Mouse (Mus musculus): ENCODE results near the gene Krtap2-4. TPM values are rescaled to one million over a fixed set of nuclear protein-coding genes. Genes with fewer than 3 reads are reported as not detected.
"Not testable (repeated sequence)": the region's sequence is repeated elsewhere in the genome, so short reads cannot be mapped to it uniquely, and the experiment has no call there.

Gene Krtap2-4
- polyA plus RNA-seq (2015; fragmentation: Nextera tagmentation; extraction: Ambion mirVana): not detected in 2 replicates

DNA sequence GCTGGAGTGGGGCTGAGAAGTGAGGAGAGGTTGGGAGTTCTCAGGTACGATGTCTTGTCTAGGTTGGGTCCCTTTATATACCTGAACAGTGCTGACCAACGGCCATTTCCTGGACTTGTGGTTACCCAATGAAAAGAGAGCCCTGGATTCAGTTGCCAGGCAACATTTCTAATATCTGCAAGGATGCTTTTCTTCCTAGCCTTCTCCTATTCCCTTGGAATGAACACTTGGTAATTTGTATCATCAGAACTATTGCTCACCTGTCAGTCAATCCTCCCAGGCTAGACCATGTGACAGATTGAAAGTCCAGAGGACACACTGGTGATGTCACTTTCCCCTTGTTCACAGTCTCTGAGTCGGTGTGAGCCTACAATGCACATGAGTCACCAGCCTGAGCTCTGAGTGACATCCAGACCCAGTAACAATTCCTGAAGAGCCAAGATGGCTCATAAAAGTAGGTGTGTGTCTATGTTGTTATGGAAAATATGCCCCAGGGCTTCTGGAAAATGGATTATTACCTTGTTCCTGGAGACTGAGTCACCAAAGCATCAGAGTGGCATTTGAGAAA, at the start of gene Krtap2-4:
Krtap2-4 (minus strand) TSS at position 51 of the 568 bp plus-strand sequence.
- Histone ChIP-seq H3K27ac (no peak within 1 kb of the TSS), H3K27me3 (replicated peaks) (no peaks in the 10 kb centered on the region), H3K4me1 (no peaks in the 10 kb centered on the region), H3K9me3 (no peaks in the 10 kb centered on the region), H3K4me2 (no peak within 1 kb of the TSS), H3K36me3 (replicated peaks) (no peaks in the 10 kb centered on the region), H3K9ac (no peak within 1 kb of the TSS), H3K4me3 (no peak within 1 kb of the TSS)
- no peak for ATAC-seq (replicated peaks)
- WGBS: 68% methylated on average over 3 of the region's 3 CpGs

DNA sequence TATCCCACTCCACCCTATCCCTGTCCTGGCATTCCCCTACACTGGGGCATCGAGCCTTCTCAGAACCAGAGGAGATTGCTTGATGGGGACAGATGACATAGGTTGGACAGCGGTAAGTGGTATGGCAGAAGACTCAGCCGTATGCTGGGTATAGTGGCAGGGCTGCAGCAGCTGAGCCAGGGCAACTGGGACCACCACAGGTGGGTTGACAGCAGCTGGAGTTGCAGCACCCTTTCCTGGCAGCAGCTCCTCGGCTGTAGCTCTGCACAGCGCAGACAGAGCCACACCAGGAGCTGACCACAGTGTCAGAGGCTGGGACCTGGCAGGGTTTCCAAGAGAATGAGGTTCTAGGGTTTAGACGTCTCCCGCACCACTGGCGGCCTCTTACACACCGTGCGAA, 48.2 kb upstream of the Krtap2-4 start:
- H3K27me3 ChIP-seq (replicated peaks): no peaks in the 10 kb centered on the region
- no peaks in the 10 kb centered on the region for H3K36me3 ChIP-seq (replicated peaks)
- WGBS: 88% methylated on average over 10 of the region's 10 CpGs
- no peak for ATAC-seq (replicated peaks)
- no peak overlapping the region for H3K4me3 ChIP-seq
- H3K9me3 ChIP-seq: no peaks in the 10 kb centered on the region
- H3K4me2 ChIP-seq: no peak overlapping the region
- no peaks in the 10 kb centered on the region for H3K4me1 ChIP-seq
- H3K27ac ChIP-seq: no peak overlapping the region
- H3K9ac ChIP-seq: no peak overlapping the region

DNA sequence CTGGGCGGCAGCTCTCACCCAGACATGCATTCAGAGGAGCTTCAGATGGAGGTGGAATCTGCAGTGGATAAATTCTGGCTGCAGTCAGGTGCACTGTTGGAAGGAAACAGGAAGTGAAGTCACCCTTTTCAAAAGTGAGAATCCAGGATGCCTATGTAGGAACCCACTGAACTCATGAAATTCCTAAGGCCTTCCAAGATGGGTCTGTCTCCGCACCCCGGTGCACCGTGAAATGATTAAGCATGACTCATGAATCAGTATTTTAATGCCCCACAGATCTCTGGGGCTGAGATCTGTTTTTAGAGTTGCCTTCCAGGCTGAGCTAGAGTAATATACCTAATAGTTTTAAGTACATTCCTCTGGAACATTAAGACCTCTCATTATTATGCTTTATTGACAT, 44.6 kb upstream of the Krtap2-4 start:
- no peak overlapping the region for H3K4me2 ChIP-seq
- no peak for ATAC-seq (replicated peaks)
- no peak overlapping the region for H3K9ac ChIP-seq
- no peaks in the 10 kb centered on the region for H3K27me3 ChIP-seq (replicated peaks)
- no peak overlapping the region for H3K4me3 ChIP-seq
- no peak overlapping the region for H3K27ac ChIP-seq
- 89% methylated on average over 4 of the region's 4 CpGs for WGBS
- H3K9me3 ChIP-seq: no peaks in the 10 kb centered on the region
- no peaks in the 10 kb centered on the region for H3K36me3 ChIP-seq (replicated peaks)
- H3K4me1 ChIP-seq: no peaks in the 10 kb centered on the region

DNA sequence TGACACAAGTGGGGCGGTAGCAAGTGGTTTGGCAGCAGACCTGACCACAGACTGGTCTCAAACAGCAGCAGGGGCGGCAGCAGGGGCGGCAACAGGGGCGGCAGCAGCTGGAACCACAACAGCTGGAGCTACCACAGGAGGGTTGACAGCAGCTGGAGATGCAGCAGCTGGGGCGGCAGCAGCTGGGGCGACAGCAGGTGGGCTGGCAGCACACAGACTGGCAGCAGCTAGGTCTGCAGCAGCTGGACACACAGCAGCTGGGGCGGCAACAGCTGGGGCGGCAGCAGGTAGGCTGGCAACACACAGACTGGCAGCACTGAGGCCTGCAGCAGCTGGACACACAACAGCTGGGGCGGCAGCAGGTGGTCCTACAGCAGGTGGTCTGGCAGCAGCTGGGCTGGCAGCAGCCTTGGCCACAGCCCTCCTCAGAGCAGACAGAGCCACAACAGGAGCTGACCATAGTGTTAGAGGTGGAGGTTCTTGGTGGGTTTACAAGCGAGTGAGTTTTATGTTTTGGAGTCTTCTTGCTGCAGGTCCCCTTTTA, 43.9 kb upstream of the Krtap2-4 start, which contains the start of gene Gm11563:
Gm11563 (minus strand) TSS at position 494 of the 544 bp plus-strand sequence.
- 68% methylated on average over 10 of the region's 10 CpGs for WGBS
- H3K36me3 ChIP-seq (replicated peaks); ATAC-seq (replicated peaks): not testable (repeated sequence)

DNA sequence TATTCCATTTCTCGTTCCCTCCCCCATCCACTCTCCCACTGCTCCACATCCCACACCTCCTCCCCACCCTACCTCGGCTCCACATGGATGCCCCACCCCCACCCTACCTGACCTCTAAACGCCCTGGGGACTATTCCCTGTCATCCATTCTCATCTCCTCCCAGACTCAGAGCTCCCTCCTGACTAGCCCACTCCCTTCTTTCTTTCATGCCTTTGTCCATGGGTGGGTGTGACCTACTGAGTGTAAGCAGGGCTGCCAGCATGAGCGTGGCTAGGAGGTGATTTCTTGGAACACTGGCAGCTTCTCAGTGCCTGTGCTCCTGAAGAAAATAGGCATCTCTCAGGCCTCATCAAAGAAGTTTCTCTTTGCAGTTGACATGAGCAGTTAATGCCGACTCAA, 42.4 kb upstream of the Krtap2-4 start:
- no peak overlapping the region for H3K9ac ChIP-seq
- no peak overlapping the region for H3K27ac ChIP-seq
- H3K4me2 ChIP-seq: no peak overlapping the region
- no peaks in the 10 kb centered on the region for H3K36me3 ChIP-seq (replicated peaks)
- no peaks in the 10 kb centered on the region for H3K9me3 ChIP-seq
- H3K27me3 ChIP-seq (replicated peaks): no peaks in the 10 kb centered on the region
- no peak overlapping the region for H3K4me3 ChIP-seq
- 55% methylated on average over 5 of the region's 5 CpGs for WGBS
- no peak for ATAC-seq (replicated peaks)
- no peaks in the 10 kb centered on the region for H3K4me1 ChIP-seq

More for the DNA sequence above, 43.9 kb upstream of the Krtap2-4 start, which contains the start of gene Gm11563:
- not testable (repeated sequence) for H3K9ac ChIP-seq; H3K4me2 ChIP-seq; H3K4me1 ChIP-seq; H3K27me3 ChIP-seq (replicated peaks); H3K27ac ChIP-seq; H3K4me3 ChIP-seq; H3K9me3 ChIP-seq

DNA sequence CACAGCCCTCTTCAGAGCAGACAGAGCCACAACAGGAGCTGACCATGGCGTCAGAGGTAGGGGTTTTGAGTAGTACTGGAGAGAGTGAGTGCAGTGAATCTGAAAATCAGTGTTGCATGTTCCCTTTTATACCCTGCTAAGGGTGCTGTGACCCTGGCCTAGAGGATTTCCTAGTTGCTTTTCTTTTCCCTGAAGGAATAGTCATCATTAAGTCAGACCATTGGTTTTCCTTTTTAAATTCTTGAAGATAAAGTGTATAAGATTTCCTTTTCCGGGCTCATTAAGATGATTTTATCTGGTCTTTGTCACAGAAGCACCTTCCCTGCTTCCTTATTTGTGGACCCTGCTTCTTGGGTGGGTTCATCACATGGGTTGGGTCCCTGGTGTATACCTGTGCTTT, 35.5 kb upstream of the Krtap2-4 start, which contains the start of gene Gm11555:
Gm11555 (minus strand) TSS at position 101 of the 400 bp plus-strand sequence.
- H3K4me3 ChIP-seq: no peak within 1 kb of the TSS
- 81% methylated on average over 2 of the region's 2 CpGs for WGBS
- no peak within 1 kb of the TSS for H3K27ac ChIP-seq
- ATAC-seq (replicated peaks): no peak
- H3K9ac ChIP-seq: no peak within 1 kb of the TSS
- H3K4me2 ChIP-seq: no peak within 1 kb of the TSS
- no peaks in the 10 kb centered on the region for H3K36me3 ChIP-seq (replicated peaks)
- no peaks in the 10 kb centered on the region for H3K9me3 ChIP-seq
- H3K27me3 ChIP-seq (replicated peaks): no peaks in the 10 kb centered on the region
- no peaks in the 10 kb centered on the region for H3K4me1 ChIP-seq

DNA sequence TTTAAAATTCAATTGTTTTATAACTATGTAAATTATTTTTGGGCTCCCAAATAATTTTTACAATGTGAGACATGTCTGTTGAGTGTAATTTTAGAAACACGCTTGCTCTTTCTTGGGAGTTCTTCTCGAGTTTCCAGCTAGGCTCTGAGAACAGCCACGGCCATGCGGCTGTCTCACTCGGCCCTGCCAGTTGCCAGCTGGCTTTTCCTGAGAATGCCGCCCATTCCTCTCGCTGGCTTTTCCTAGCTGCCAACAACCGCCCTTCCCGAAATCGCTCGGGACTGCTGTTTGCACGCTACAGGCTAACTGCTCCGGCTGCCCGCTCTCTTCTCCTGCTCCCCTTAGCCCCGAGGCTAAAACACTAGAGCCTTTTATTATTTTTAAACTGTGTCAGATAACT, 31.8 kb upstream of the Krtap2-4 start:
- no peaks in the 10 kb centered on the region for H3K4me1 ChIP-seq
- H3K9ac ChIP-seq: no peak overlapping the region
- no peak overlapping the region for H3K27ac ChIP-seq
- ATAC-seq (replicated peaks): no peak
- H3K36me3 ChIP-seq (replicated peaks): no peaks in the 10 kb centered on the region
- H3K4me3 ChIP-seq: no peak overlapping the region
- WGBS: 91% methylated on average over 15 of the region's 15 CpGs
- H3K27me3 ChIP-seq (replicated peaks): no peaks in the 10 kb centered on the region
- no peak overlapping the region for H3K4me2 ChIP-seq
- no peaks in the 10 kb centered on the region for H3K9me3 ChIP-seq

DNA sequence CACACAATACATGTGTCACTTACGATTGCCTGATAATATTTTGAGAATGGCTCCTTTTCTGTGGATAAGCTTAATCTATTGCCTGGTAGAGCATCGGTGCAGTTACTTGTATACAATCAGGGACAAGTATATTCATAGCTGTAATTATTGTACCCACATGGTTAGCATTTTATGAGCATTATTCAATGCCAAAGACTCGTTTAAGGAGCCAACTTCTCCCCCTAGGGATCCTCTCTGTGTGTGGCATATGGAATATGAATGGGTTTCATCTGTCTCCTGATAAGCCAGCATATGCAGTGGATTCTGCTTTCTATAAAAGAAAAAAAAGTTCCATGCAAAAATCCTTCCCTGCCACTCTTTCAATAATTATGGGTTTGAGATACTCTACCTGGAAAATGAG, 29.7 kb upstream of the Krtap2-4 start:
- Histone ChIP-seq H3K4me1 (no peaks in the 10 kb centered on the region), H3K4me2 (no peak overlapping the region), H3K27me3 (replicated peaks) (no peaks in the 10 kb centered on the region), H3K9ac (no peak overlapping the region), H3K27ac (no peak overlapping the region), H3K36me3 (replicated peaks) (no peaks in the 10 kb centered on the region), H3K4me3 (no peak overlapping the region), H3K9me3 (no peaks in the 10 kb centered on the region)
- WGBS: 70% methylated on average over 3 of the region's 3 CpGs
- ATAC-seq (replicated peaks): no peak

DNA sequence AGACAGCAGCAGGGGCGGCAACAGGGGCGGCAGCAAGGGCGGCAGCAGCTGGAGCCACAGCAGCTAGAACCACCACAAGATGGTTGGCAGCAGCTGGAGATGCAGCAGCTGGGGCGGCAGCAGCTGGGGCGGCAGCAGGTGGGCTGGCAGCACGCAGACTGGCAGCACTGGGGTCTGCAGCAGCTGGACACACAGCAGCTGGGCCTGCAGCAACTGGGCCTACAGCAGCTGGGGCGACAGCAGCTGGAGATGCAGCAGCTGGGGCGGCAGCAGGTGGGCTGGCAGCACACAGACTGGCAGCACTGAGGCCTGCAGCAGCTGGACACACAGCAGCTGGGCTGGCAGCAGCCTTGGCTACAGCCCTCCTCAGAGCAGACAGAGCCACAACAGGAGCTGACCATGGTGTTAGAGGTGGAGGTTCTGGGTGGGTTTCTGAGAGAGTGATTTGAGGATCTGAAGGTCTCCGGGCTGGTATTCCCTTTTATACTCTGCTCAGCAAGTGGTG, 29.0 kb upstream of the Krtap2-4 start, which contains the start of gene Krtap4-7:
Krtap4-7 (minus strand) TSS at position 455 of the 505 bp plus-strand sequence.
- not testable (repeated sequence) for H3K4me1 ChIP-seq; H3K4me3 ChIP-seq; ATAC-seq (replicated peaks); H3K4me2 ChIP-seq; H3K9me3 ChIP-seq; H3K9ac ChIP-seq; H3K27me3 ChIP-seq (replicated peaks); H3K36me3 ChIP-seq (replicated peaks); H3K27ac ChIP-seq
- WGBS: 89% methylated on average over 9 of the region's 9 CpGs

DNA sequence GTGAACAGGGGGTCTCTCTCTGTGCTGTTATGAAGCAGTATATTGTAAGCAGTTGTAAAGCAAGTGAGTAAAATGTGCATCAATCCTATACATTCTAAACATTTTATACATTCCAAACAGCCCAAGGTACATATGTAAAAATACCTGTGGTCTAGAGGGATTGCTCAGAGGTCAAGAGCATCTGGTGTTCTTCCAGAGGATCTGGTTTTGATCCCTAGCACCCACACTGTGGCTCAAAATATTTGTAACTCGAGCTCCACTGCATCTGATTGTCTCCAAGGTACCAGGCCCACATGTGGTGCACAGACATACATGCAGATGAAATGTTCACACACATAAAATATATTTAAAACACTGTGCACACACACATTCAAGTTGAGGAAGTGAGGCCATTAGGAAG, 26.3 kb upstream of the Krtap2-4 start:
- H3K9me3 ChIP-seq: no peaks in the 10 kb centered on the region
- H3K4me2 ChIP-seq: no peak overlapping the region
- H3K4me3 ChIP-seq: no peak overlapping the region
- no peak overlapping the region for H3K9ac ChIP-seq
- WGBS: 55% methylated on average over 1 of the region's 1 CpGs
- ATAC-seq (replicated peaks): no peak
- no peaks in the 10 kb centered on the region for H3K27me3 ChIP-seq (replicated peaks)
- no peaks in the 10 kb centered on the region for H3K4me1 ChIP-seq
- no peak overlapping the region for H3K27ac ChIP-seq
- H3K36me3 ChIP-seq (replicated peaks): no peaks in the 10 kb centered on the region

DNA sequence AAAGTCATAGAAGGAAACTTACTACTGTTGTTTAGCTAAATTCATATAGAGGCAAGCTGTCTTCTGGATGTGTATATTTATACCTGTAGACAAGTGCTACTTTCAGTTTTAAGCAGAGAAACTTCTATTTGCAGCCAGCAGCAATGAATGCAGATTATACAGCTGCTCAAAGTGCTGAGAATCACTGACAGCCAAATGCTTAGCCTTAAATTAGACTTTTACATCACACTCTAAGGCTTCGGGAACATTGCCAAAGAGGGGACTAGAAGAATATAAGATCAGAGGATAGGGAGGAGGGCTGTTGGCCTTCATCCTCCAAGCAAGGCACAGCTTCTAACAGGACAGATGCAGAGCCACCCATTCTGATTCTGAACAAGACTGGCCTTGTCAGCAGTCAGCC, 22.4 kb upstream of the Krtap2-4 start:
- H3K27me3 ChIP-seq (replicated peaks): no peaks in the 10 kb centered on the region

DNA sequence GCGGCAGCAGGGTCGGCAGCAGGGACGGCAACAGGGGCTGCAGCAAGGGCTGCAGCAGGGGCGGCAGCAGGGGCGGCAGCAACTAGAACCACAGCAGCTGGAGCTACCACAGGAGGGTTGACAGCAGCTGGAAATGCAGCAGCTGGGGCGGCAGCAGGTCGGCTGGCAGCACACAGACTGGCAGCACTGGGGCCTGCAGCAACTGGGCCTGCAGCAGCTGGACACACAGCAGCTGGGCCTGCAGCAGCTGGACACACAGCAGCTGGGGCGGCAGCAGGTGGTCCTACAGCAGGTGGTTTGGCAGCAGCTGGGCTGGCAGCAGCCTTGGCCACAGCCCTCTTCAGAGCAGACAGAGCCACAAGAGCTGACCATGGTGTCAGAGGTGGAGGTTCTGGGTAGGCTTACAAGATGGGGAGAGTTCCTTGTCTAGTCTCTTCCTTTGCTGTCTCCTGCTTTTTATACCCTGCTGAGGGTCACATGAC, 20.0 kb upstream of the Krtap2-4 start, which contains the start of gene Krtap4-2:
Krtap4-2 (minus strand) TSS at position 432 of the 482 bp plus-strand sequence.
- 0 out of 2 replicates have a peak, but pooled peaks cover 5% of the 10 kb centered on the region for H3K4me1 ChIP-seq
- no peak for ATAC-seq (replicated peaks)
- no peak within 1 kb of the TSS for H3K4me3 ChIP-seq
- H3K4me2 ChIP-seq: no peak within 1 kb of the TSS
- H3K27me3 ChIP-seq (replicated peaks): no peaks in the 10 kb centered on the region
- H3K9me3 ChIP-seq: no peaks in the 10 kb centered on the region
- no peaks in the 10 kb centered on the region for H3K36me3 ChIP-seq (replicated peaks)
- H3K27ac ChIP-seq: no peak within 1 kb of the TSS
- no peak within 1 kb of the TSS for H3K9ac ChIP-seq
- WGBS: 42% methylated on average over 8 of the region's 8 CpGs

More for the DNA sequence above, 22.4 kb upstream of the Krtap2-4 start:
- no peaks in the 10 kb centered on the region for H3K9me3 ChIP-seq
- H3K4me3 ChIP-seq: no peak overlapping the region
- H3K4me1 ChIP-seq: 0 out of 2 replicates have a peak, but pooled peaks cover 5% of the 10 kb centered on the region
- WGBS: 73% methylated on average over 1 of the region's 1 CpGs
- no peak overlapping the region for H3K27ac ChIP-seq
- no peaks in the 10 kb centered on the region for H3K36me3 ChIP-seq (replicated peaks)
- ATAC-seq (replicated peaks): no peak
- no peak overlapping the region for H3K4me2 ChIP-seq
- no peak overlapping the region for H3K9ac ChIP-seq

Data from midbrain, embryonic 15.5 days (tissue).